Mouse (Mus musculus): ENCODE data around the gene Selenom. TPM values are rescaled to one million over a fixed set of nuclear protein-coding genes. Genes with fewer than 3 reads are reported as not detected.

The Selenom gene
- polyA plus RNA-seq, 1 experiment: 40.8 TPM

DNA sequence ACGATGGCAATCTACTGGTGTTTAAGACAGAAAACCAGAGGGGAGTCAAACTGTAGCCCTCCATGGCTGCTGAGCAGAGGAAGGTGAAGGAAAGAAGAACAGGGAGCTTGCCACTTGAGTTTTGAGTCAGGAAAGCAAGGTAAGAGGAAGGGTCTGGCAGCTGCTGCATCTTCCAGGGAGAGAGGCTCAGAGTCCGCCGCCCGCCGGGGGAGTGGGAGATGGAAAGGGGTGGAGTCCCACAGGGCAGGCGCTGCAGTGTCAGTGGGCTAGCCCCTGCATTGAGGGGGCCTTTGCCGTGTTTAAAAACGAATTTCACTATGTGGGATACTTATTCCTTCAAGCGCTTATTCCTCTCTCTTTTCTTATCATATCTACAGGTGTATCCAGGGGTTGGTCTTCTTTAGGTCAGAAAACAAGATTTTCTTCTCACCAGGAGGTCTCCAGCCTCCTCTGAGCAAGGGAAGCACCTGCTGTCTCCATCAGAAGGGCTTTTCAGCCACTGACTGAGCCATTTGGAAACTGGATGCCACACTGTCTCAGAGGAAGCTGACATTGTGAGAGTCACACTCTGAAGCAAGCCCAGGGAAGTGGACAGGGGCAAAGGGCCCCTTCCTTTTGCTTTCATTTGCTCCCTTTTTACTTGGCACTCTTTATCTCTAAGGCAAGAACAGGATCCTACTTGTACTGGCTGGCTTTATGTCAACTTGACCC, 31.2 kb downstream of the Selenom start:
- Histone ChIP-seq H3K4me3 (ENCODE audit: control insufficient read depth, insufficient read depth, low read length) (no peak overlapping the region), H3K27ac (ENCODE audit: control insufficient read depth, insufficient read depth, low read length) (no peak overlapping the region), H3K27me3 (ENCODE audit: control insufficient read depth, insufficient read depth, low read length) (no peaks in the 10 kb centered on the region), H3K36me3 (ENCODE audit: control insufficient read depth, insufficient read depth, low read length) (no peaks in the 10 kb centered on the region), H3K4me1 (replicated peaks; ENCODE audit: control insufficient read depth, insufficient read depth, low read length) (no peaks in the 10 kb centered on the region)
- TF ChIP-seq POLR2A (IDR thresholded peaks at IDR 0.05; ENCODE audit: control insufficient read depth, extremely low read depth, insufficient read depth, low read length, poor library complexity) (no peak), CTCF (IDR thresholded peaks at IDR 0.05; ENCODE audit: borderline replicate concordance, control insufficient read depth, extremely low read depth, insufficient read depth, low read length, poor library complexity) (no peak)
- no peak for DNase-seq
- 71% methylated on average over 9 of the region's 9 CpGs for WGBS

GRCm38 (mm10) chr11:3546242-3546562, 31.7 kb downstream of the Selenom start:
- TF ChIP-seq POLR2A (IDR thresholded peaks at IDR 0.05; ENCODE audit: control insufficient read depth, extremely low read depth, insufficient read depth, low read length, poor library complexity) (no peak), CTCF (IDR thresholded peaks at IDR 0.05; ENCODE audit: borderline replicate concordance, control insufficient read depth, extremely low read depth, insufficient read depth, low read length, poor library complexity) (no peak)
- no peak for DNase-seq
- H3K27me3 ChIP-seq (ENCODE audit: control insufficient read depth, insufficient read depth, low read length): no peaks in the 10 kb centered on the region
- 41% methylated on average over 1 of the region's 1 CpGs for WGBS
- H3K27ac ChIP-seq (ENCODE audit: control insufficient read depth, insufficient read depth, low read length): no peak overlapping the region
- no peaks in the 10 kb centered on the region for H3K4me1 ChIP-seq (replicated peaks; ENCODE audit: control insufficient read depth, insufficient read depth, low read length)
- no peaks in the 10 kb centered on the region for H3K36me3 ChIP-seq (ENCODE audit: control insufficient read depth, insufficient read depth, low read length)
- H3K4me3 ChIP-seq (ENCODE audit: control insufficient read depth, insufficient read depth, low read length): no peak overlapping the region

GRCm38 (mm10) chr11:3547047-3547446, 32.6 kb downstream of the Selenom start:
- Histone ChIP-seq H3K27ac (ENCODE audit: control insufficient read depth, insufficient read depth, low read length) (no peak overlapping the region), H3K4me1 (replicated peaks; ENCODE audit: control insufficient read depth, insufficient read depth, low read length) (no peaks in the 10 kb centered on the region)

DNA sequence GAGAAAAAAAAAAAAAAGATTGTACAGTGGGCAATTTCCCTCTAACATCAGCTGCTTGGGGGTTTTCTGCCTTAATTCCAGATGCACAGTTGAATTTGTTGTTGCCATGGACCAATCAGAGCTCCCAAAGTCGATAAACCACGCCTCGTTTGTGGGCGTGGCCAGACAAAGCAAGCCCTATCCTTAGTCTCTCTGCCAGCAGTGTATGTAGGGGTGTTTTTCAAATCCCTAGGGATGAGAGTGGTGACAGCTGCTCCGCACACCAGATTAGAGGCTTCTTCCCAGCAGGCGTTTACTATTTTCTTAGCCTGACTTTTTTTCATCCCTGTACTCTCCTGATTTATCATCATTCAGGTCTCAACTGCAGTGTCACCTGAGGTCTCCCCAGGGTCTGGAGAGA, 33.5 kb downstream of the Selenom start:
- TF ChIP-seq POLR2A (IDR thresholded peaks at IDR 0.05; ENCODE audit: control insufficient read depth, extremely low read depth, insufficient read depth, low read length, poor library complexity) (no peak), CTCF (IDR thresholded peaks at IDR 0.05; ENCODE audit: borderline replicate concordance, control insufficient read depth, extremely low read depth, insufficient read depth, low read length, poor library complexity) (no peak)
- H3K27ac ChIP-seq (ENCODE audit: control insufficient read depth, insufficient read depth, low read length): no peak overlapping the region
- H3K4me1 ChIP-seq (replicated peaks; ENCODE audit: control insufficient read depth, insufficient read depth, low read length): no peaks in the 10 kb centered on the region
- no peaks in the 10 kb centered on the region for H3K27me3 ChIP-seq (ENCODE audit: control insufficient read depth, insufficient read depth, low read length)
- H3K4me3 ChIP-seq (ENCODE audit: control insufficient read depth, insufficient read depth, low read length): no peak overlapping the region
- no peak for DNase-seq
- WGBS: 85% methylated on average over 6 of the region's 6 CpGs
- no peaks in the 10 kb centered on the region for H3K36me3 ChIP-seq (ENCODE audit: control insufficient read depth, insufficient read depth, low read length)

More at GRCm38 (mm10) chr11:3547047-3547446, 32.6 kb downstream of the Selenom start:
- Histone ChIP-seq H3K36me3 (ENCODE audit: control insufficient read depth, insufficient read depth, low read length) (no peaks in the 10 kb centered on the region), H3K4me3 (ENCODE audit: control insufficient read depth, insufficient read depth, low read length) (no peak overlapping the region), H3K27me3 (ENCODE audit: control insufficient read depth, insufficient read depth, low read length) (no peaks in the 10 kb centered on the region)
- DNase-seq: no peak
- 77% methylated on average over 2 of the region's 2 CpGs for WGBS
- TF ChIP-seq POLR2A (IDR thresholded peaks at IDR 0.05; ENCODE audit: control insufficient read depth, extremely low read depth, insufficient read depth, low read length, poor library complexity) (no peak), CTCF (IDR thresholded peaks at IDR 0.05; ENCODE audit: borderline replicate concordance, control insufficient read depth, extremely low read depth, insufficient read depth, low read length, poor library complexity) (no peak)

- TF ChIP-seq CTCF (IDR thresholded peaks at IDR 0.05; ENCODE audit: borderline replicate concordance, control insufficient read depth, extremely low read depth, insufficient read depth, low read length, poor library complexity) (no peak), POLR2A (IDR thresholded peaks at IDR 0.05; ENCODE audit: control insufficient read depth, extremely low read depth, insufficient read depth, low read length, poor library complexity) (no peak)
- H3K36me3 ChIP-seq (ENCODE audit: control insufficient read depth, insufficient read depth, low read length): no peaks in the 10 kb centered on the region
- H3K27ac ChIP-seq (ENCODE audit: control insufficient read depth, insufficient read depth, low read length): no peak overlapping the region
- no peak overlapping the region for H3K4me3 ChIP-seq (ENCODE audit: control insufficient read depth, insufficient read depth, low read length)
- H3K4me1 ChIP-seq (replicated peaks; ENCODE audit: control insufficient read depth, insufficient read depth, low read length): no peaks in the 10 kb centered on the region
- WGBS: 85% methylated on average over 3 of the region's 3 CpGs
- no peaks in the 10 kb centered on the region for H3K27me3 ChIP-seq (ENCODE audit: control insufficient read depth, insufficient read depth, low read length)
- no peak for DNase-seq
Measured at GRCm38 (mm10) chr11:3548564-3549295, 34.2 kb downstream of the Selenom start.

DNA sequence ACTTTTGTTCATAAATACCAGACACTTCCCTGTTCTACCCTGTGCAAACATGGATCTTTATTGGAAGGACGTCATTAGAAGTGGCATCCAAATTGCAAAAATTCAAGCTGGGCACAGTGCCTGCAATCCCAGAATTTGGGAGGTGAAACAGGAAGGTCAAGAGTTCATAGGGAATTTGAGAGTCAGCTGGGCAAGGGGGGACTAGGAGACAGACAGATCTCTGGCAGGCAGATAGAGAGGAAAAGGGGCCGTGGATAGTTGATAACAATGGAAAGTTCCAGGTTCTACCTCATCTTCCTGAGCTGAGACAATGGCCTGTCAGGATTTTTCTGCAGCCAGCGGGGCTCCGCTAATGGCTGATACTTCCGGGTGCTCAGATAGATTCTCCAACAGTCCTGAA, 35.3 kb downstream of the Selenom start:
- H3K27ac ChIP-seq (ENCODE audit: control insufficient read depth, insufficient read depth, low read length): no peak overlapping the region
- DNase-seq: no peak
- no peaks in the 10 kb centered on the region for H3K4me1 ChIP-seq (replicated peaks; ENCODE audit: control insufficient read depth, insufficient read depth, low read length)
- 96% methylated on average over 5 of the region's 5 CpGs for WGBS
- no peaks in the 10 kb centered on the region for H3K36me3 ChIP-seq (ENCODE audit: control insufficient read depth, insufficient read depth, low read length)
- no peak overlapping the region for H3K4me3 ChIP-seq (ENCODE audit: control insufficient read depth, insufficient read depth, low read length)
- TF ChIP-seq CTCF (IDR thresholded peaks at IDR 0.05; ENCODE audit: borderline replicate concordance, control insufficient read depth, extremely low read depth, insufficient read depth, low read length, poor library complexity) (no peak), POLR2A (IDR thresholded peaks at IDR 0.05; ENCODE audit: control insufficient read depth, extremely low read depth, insufficient read depth, low read length, poor library complexity) (no peak)
- no peaks in the 10 kb centered on the region for H3K27me3 ChIP-seq (ENCODE audit: control insufficient read depth, insufficient read depth, low read length)
